Mouse (Mus musculus) c-Kit-negative CD71-positive TER-119-positive erythroid progenitor cells, embryonic 14.5 days (primary cell): ENCODE data around the gene Btbd1.
A peak's percentile ranks its signal among the peaks of the same experiment; 100 is the strongest.

Experiments
- DNase-seq: peaks from one replicate; pipeline ENCODE4 v3.0.0-alpha.2; 2013; ENCODE audit warnings: low read depth, low spot score

Gene Btbd1

GRCm38 (mm10) chr7:81829379-81829894 is at the start of gene Btbd1:
Btbd1 (minus strand) TSS chr7:81829431.
- DNase-seq, result peak; percentile 71

- no peak for DNase-seq
These were observed 46.1 kb upstream of the Btbd1 start for GRCm38 (mm10) chr7:81875372-81875771.

- no peak for DNase-seq
These were observed 45.4 kb upstream of the Btbd1 start for GRCm38 (mm10) chr7:81874636-81875035.

GRCm38 (mm10) chr7:81873807-81874206 is 44.6 kb upstream of the Btbd1 start:
- no peak for DNase-seq

- DNase-seq, result no peak
These were observed 43.3 kb upstream of the Btbd1 start for GRCm38 (mm10) chr7:81872493-81873013.

GRCm38 (mm10) chr7:81868158-81868557 is 38.9 kb upstream of the Btbd1 start:
- peak; percentile 4 for DNase-seq

- no peak for DNase-seq
These were observed 38.1 kb upstream of the Btbd1 start for GRCm38 (mm10) chr7:81867231-81867930.

- DNase-seq, result no peak
These were observed 36.7 kb upstream of the Btbd1 start for GRCm38 (mm10) chr7:81865937-81866336.

GRCm38 (mm10) chr7:81864552-81864951 is 35.3 kb upstream of the Btbd1 start:
- DNase-seq, result no peak

- DNase-seq, result no peak
These were observed 33.7 kb upstream of the Btbd1 start for GRCm38 (mm10) chr7:81862587-81863583.

- no peak for DNase-seq
These were observed 32.7 kb upstream of the Btbd1 start for GRCm38 (mm10) chr7:81861921-81862320.

GRCm38 (mm10) chr7:81861461-81861860 is 32.2 kb upstream of the Btbd1 start:
- DNase-seq, result no peak

GRCm38 (mm10) chr7:81860996-81861395 is 31.8 kb upstream of the Btbd1 start:
- no peak for DNase-seq

GRCm38 (mm10) chr7:81860071-81860470 is 30.8 kb upstream of the Btbd1 start:
- DNase-seq, result no peak

GRCm38 (mm10) chr7:81858968-81859721 is 29.9 kb upstream of the Btbd1 start, which contains the start of gene Tm6sf1:
Tm6sf1 (plus strand) TSS chr7:81859001.
- no peak for DNase-seq

GRCm38 (mm10) chr7:81858236-81858635 is 29.0 kb upstream of the Btbd1 start:
- DNase-seq, result no peak

- DNase-seq, result no peak
These were observed 27.0 kb upstream of the Btbd1 start for GRCm38 (mm10) chr7:81856221-81856620.

GRCm38 (mm10) chr7:81855694-81856093 is 26.5 kb upstream of the Btbd1 start, which contains the start of gene Gm10160:
Gm10160 (minus strand) TSS chr7:81855794.
- DNase-seq, result no peak

GRCm38 (mm10) chr7:81854568-81855307 is 25.5 kb upstream of the Btbd1 start:
- no peak for DNase-seq

- DNase-seq, result no peak
These were observed 22.5 kb upstream of the Btbd1 start for GRCm38 (mm10) chr7:81851706-81852105.
